Mouse (Mus musculus) MEL (cell line): Measurements from ENCODE around the gene Apc2. TPM values are rescaled to one million over a fixed set of nuclear protein-coding genes. Genes with fewer than 3 reads are reported as not detected.
A peak's percentile ranks its signal among the peaks of the same experiment; 100 is the strongest.
"Not testable (repeated sequence)": the region's sequence is repeated elsewhere in the genome, so short reads cannot be mapped to it uniquely, and the experiment has no call there.

Experiments
- DNase-seq: peaks from one replicate; pipeline ENCODE4 v3.0.0; 2011; ENCODE audit warnings: low read depth, low spot score
- H3K27ac ChIP-seq: 2 replicates; pipeline ENCODE4 v1.5.1; 2012; ENCODE audit warnings: low read depth, mild to moderate bottlenecking, control low read depth, low read length, moderate library complexity; ENCODE audit not compliant: control insufficient read depth
- H3K27me3 ChIP-seq, 2 experiments: fragments of 150-350 bp in 1 of 2; sonication (generic) in 1 of 2; 2 replicates each; pipeline ENCODE4 v1.6.1; 2012; ENCODE audit warnings: low read length in 2 of 2, mild to moderate bottlenecking in 2 of 2, improper control_type of control experiment in 1 of 2, moderate library complexity in 1 of 2; ENCODE audit not compliant: insufficient read depth in 2 of 2, control insufficient read depth in 1 of 2
- H3K36me3 ChIP-seq, 2 experiments: 2 replicates each; pipeline ENCODE4 v1.6.1; 2012 to 2014; ENCODE audit warnings: low read length in 2 of 2, improper control_type of control experiment in 1 of 2, inconsistent platforms in 1 of 2, mild to moderate bottlenecking in 1 of 2; ENCODE audit not compliant: insufficient read depth in 2 of 2, control insufficient read depth in 1 of 2
- H3K4me1 ChIP-seq, 2 experiments: fragments of 150-350 bp in 1 of 2; sonication (generic) in 1 of 2; 2 replicates each; pipeline ENCODE4 v1.6.1; 2012; ENCODE audit warnings: low read length in 2 of 2, improper control_type of control experiment in 1 of 2, mild to moderate bottlenecking in 1 of 2; ENCODE audit not compliant: insufficient read depth in 2 of 2, control insufficient read depth in 1 of 2
- H3K4me3 ChIP-seq, 2 experiments: fragments of 150-350 bp in 1 of 2; sonication (generic) in 1 of 2; 2 replicates each; pipeline ENCODE4 v1.5.1; 2012; ENCODE audit warnings: low read depth in 2 of 2, low read length in 2 of 2, mild to moderate bottlenecking in 2 of 2, moderate library complexity in 2 of 2, control low read depth in 1 of 2, improper control_type of control experiment in 1 of 2; ENCODE audit not compliant: control insufficient read depth in 1 of 2, insufficient read depth in 1 of 2
- H3K79me2 ChIP-seq: 2 replicates; pipeline ENCODE4 v1.6.1; 2012; ENCODE audit warnings: mild to moderate bottlenecking, low read length, moderate library complexity; ENCODE audit not compliant: control insufficient read depth, poor library complexity, insufficient read depth
- H3K9ac ChIP-seq: 2 replicates; pipeline ENCODE4 v1.6.1; 2012; ENCODE audit warnings: low read depth, mild to moderate bottlenecking, control low read depth, low read length, moderate library complexity; ENCODE audit not compliant: control insufficient read depth, poor library complexity, severe bottlenecking
- H3K9me3 ChIP-seq: fragments of 150-350 bp; sonication (generic); replicated peaks from 2 replicates; pipeline ENCODE4 v1.6.1; 2012; ENCODE audit warnings: mild to moderate bottlenecking, low read length, improper control_type of control experiment, moderate library complexity; ENCODE audit not compliant: insufficient read depth
- BHLHE40 ChIP-seq: IDR thresholded peaks from 2 replicates; pipeline ENCODE4 v1.6.1; 2012; ENCODE audit warnings: low read depth, mild to moderate bottlenecking, inconsistent platforms, low read length, improper control_type of control experiment, borderline replicate concordance
- CHD1 ChIP-seq: IDR thresholded peaks from 2 replicates; pipeline ENCODE4 v1.6.1; 2012; ENCODE audit warnings: low read depth, mild to moderate bottlenecking, inconsistent platforms, low read length, improper control_type of control experiment
- CTCF ChIP-seq, 3 experiments: IDR thresholded peaks in 2 of 3; conservative IDR thresholded peaks in 1 of 3; 2 replicates each; pipeline ENCODE4 v1.5.1; 2011 to 2012; ENCODE audit warnings: low read length in 3 of 3, low read depth in 2 of 3, mild to moderate bottlenecking in 2 of 3, improper control_type of control experiment in 1 of 3, inconsistent platforms in 1 of 3, mixed read lengths in 1 of 3, moderate library complexity in 1 of 3; ENCODE audit not compliant: control insufficient read depth in 1 of 3, insufficient read depth in 1 of 3, poor library complexity in 1 of 3, severe bottlenecking in 1 of 3
- ELF1 ChIP-seq: IDR thresholded peaks from 2 replicates; pipeline ENCODE4 v1.6.1; 2014; ENCODE audit warnings: low read depth, mild to moderate bottlenecking, inconsistent platforms, low read length, improper control_type of control experiment, moderate library complexity
- EP300 ChIP-seq, 2 experiments: IDR thresholded peaks; 2 replicates each; pipeline ENCODE4 v1.6.1; 2011; ENCODE audit warnings: improper control_type of control experiment in 2 of 2, low read length in 2 of 2, low read depth in 1 of 2, mild to moderate bottlenecking in 1 of 2
- GABPA ChIP-seq: IDR thresholded peaks from 2 replicates; pipeline ENCODE4 v1.6.1; 2012; ENCODE audit warnings: low read depth, mild to moderate bottlenecking, inconsistent platforms, low read length, improper control_type of control experiment, moderate library complexity
- GATA1 ChIP-seq: IDR thresholded peaks from 2 replicates; pipeline ENCODE4 v1.6.1; 2011; ENCODE audit warnings: low read depth, low read length, improper control_type of control experiment
- KAT2A ChIP-seq: conservative IDR thresholded peaks from 2 replicates; pipeline ENCODE4 v1.6.1; 2012; ENCODE audit warnings: low read depth, low read length, improper control_type of control experiment, inconsistent platforms
- MAX ChIP-seq: IDR thresholded peaks from 2 replicates; pipeline ENCODE4 v1.6.1; 2011; ENCODE audit warnings: low read length, improper control_type of control experiment
- MAZ ChIP-seq: IDR thresholded peaks from 2 replicates; pipeline ENCODE4 v1.6.1; 2012; ENCODE audit warnings: low read depth, mild to moderate bottlenecking, inconsistent platforms, low read length, improper control_type of control experiment
- MXI1 ChIP-seq: IDR thresholded peaks from 2 replicates; pipeline ENCODE4 v1.6.1; 2011; ENCODE audit warnings: mild to moderate bottlenecking, low read depth, low read length, improper control_type of control experiment
- MYC ChIP-seq: IDR thresholded peaks from 2 replicates; pipeline ENCODE4 v1.6.1; 2011; ENCODE audit warnings: low read depth, mild to moderate bottlenecking, low read length, improper control_type of control experiment, moderate library complexity
- NELFE ChIP-seq: IDR thresholded peaks from 2 replicates; pipeline ENCODE4 v1.6.1; 2011; ENCODE audit warnings: low read depth, low read length, improper control_type of control experiment
- NRF1 ChIP-seq: IDR thresholded peaks from 2 replicates; pipeline ENCODE4 v1.6.1; 2014; ENCODE audit warnings: low read depth, mild to moderate bottlenecking, inconsistent platforms, low read length, improper control_type of control experiment, moderate library complexity; ENCODE audit not compliant: poor library complexity, insufficient read depth, severe bottlenecking
- POLR2A ChIP-seq, 2 experiments: IDR thresholded peaks; 2 replicates each; pipeline ENCODE4 v1.6.1; 2011 to 2012; ENCODE audit warnings: low read length in 2 of 2, mild to moderate bottlenecking in 2 of 2, control low read depth in 1 of 2, improper control_type of control experiment in 1 of 2, low read depth in 1 of 2, moderate library complexity in 1 of 2; ENCODE audit not compliant: control insufficient read depth in 1 of 2, insufficient read depth in 1 of 2, poor library complexity in 1 of 2
- RAD21 ChIP-seq: IDR thresholded peaks from 2 replicates; pipeline ENCODE4 v1.6.1; 2011; ENCODE audit warnings: mild to moderate bottlenecking, low read depth, low read length, improper control_type of control experiment
- RCOR1 ChIP-seq: IDR thresholded peaks from 2 replicates; pipeline ENCODE4 v1.6.1; 2012; ENCODE audit warnings: low read depth, mild to moderate bottlenecking, inconsistent platforms, low read length, improper control_type of control experiment
- SIN3A ChIP-seq: IDR thresholded peaks from 2 replicates; pipeline ENCODE4 v1.6.1; 2012; ENCODE audit warnings: low read length, improper control_type of control experiment, inconsistent platforms
- TBP ChIP-seq: IDR thresholded peaks from 2 replicates; pipeline ENCODE4 v1.8.0; 2011; ENCODE audit warnings: low read depth, low read length, improper control_type of control experiment
- TCF12 ChIP-seq: IDR thresholded peaks from 2 replicates; pipeline ENCODE4 v1.6.1; 2014; ENCODE audit warnings: low read depth, mild to moderate bottlenecking, inconsistent platforms, low read length, improper control_type of control experiment, moderate library complexity
- UBTF ChIP-seq: IDR thresholded peaks from 2 replicates; pipeline ENCODE4 v1.6.1; 2012; ENCODE audit warnings: low read depth, mild to moderate bottlenecking, inconsistent platforms, low read length, improper control_type of control experiment, moderate library complexity, borderline replicate concordance; ENCODE audit not compliant: insufficient read depth
- USF2 ChIP-seq, 2 experiments: IDR thresholded peaks; 2 replicates each; pipeline ENCODE4 v1.6.1; 2011 to 2012; ENCODE audit warnings: improper control_type of control experiment in 2 of 2, low read length in 2 of 2, borderline replicate concordance in 1 of 2, inconsistent platforms in 1 of 2, low read depth in 1 of 2, mild to moderate bottlenecking in 1 of 2; ENCODE audit not compliant: insufficient read depth in 1 of 2
- ZMIZ1 ChIP-seq: IDR thresholded peaks from 2 replicates; pipeline ENCODE4 v1.6.1; 2012; ENCODE audit warnings: low read depth, mild to moderate bottlenecking, inconsistent platforms, low read length, improper control_type of control experiment, moderate library complexity
- ZNF384 ChIP-seq: IDR thresholded peaks from 2 replicates; pipeline ENCODE4 v1.6.1; 2012; ENCODE audit warnings: low read depth, mild to moderate bottlenecking, inconsistent platforms, low read length, improper control_type of control experiment
- polyA plus RNA-seq, 2 experiments: library from polyadenylated mRNA; stranded (reverse) in 1 of 2; unstranded in 1 of 2; fragments of >175 nt in 1 of 2; fragments of >200 nt in 1 of 2; gene quantifications; 2 replicates each; pipeline versions ENCODE4 v1.2.1 to v1.2.4; 2012; ENCODE audit warnings: low replicate concordance in 2 of 2, low read depth in 1 of 2; ENCODE audit not compliant: insufficient read length in 2 of 2, insufficient read depth in 1 of 2, missing spikeins in 1 of 2
- total RNA-seq: library from RNA; depleted of rRNA; stranded (reverse); fragments of 300-350 nt; gene quantifications from 2 replicates; pipeline ENCODE4 v1.2.3, GENCODE M21; 2012

The Apc2 gene
- total and polyA plus RNA-seq, 3 experiments = 0.58 to 1.2 TPM; not detected in 1

GRCm38 (mm10) chr10:80345929-80346328, 50.2 kb downstream of the Apc2 start:
- DNase-seq = peak; percentile 30
- not testable (repeated sequence) for H3K79me2 ChIP-seq, H3K27me3 ChIP-seq, H3K9me3 ChIP-seq, H3K4me3 ChIP-seq, H3K27ac ChIP-seq, H3K9ac ChIP-seq
- TF ChIP-seq TBP (peak; percentile 82), SIN3A (0 out of 2 replicates have a peak, but pooled peaks have one; percentile 11)
- Histone ChIP-seq H3K36me3 (peaks cover 0 to 14% of the 10 kb centered on the region in 2 experiments; a peak in 2 of 4 replicates), H3K4me1 (peaks cover 11 to 19% of the 10 kb centered on the region in 2 experiments)

GRCm38 (mm10) chr10:80347514-80347967, 51.8 kb downstream of the Apc2 start:
- peak; percentile 55 for DNase-seq
- H3K27me3 ChIP-seq = no peaks in the 10 kb centered on the region

GRCm38 (mm10) chr10:80348244-80348781, 52.5 kb downstream of the Apc2 start, which contains the start of gene Adamtsl5:
TSS of gene Adamtsl5 (minus strand) at chr10:80348412.
- peak within 1 kb of the TSS; percentile 78 to 81 for H3K4me3 ChIP-seq
- peaks cover 0 to 23% of the 10 kb centered on the region in 2 experiments; a peak in 2 of 4 replicates for H3K36me3 ChIP-seq
- H3K27ac ChIP-seq = peak within 1 kb of the TSS; percentile 6; the same call in 1 of the 2 replicates
- DNase-seq = peak; percentile 83
- peak within 1 kb of the TSS; percentile 66 for H3K9ac ChIP-seq
- peaks cover 22 to 33% of the 10 kb centered on the region in 2 experiments for H3K4me1 ChIP-seq
- no peaks in the 10 kb centered on the region; the same call in 1 of the 2 replicates for H3K79me2 ChIP-seq
- H3K9me3 ChIP-seq = no peaks in the 10 kb centered on the region
- no peaks in the 10 kb centered on the region for H3K27me3 ChIP-seq
- TF ChIP-seq NRF1 (no peak), SIN3A (peak; percentile 50; the same call in 1 of the 2 replicates), NELFE (no peak), GABPA (no peak), CTCF (IDR thresholded peaks at IDR 0.05 in 2 of 3, conservative IDR thresholded peaks at IDR 0.05 in 1 of 3; ENCODE audit: control insufficient read depth in 1 of 3, insufficient read depth in 1 of 3, low read depth in 2 of 3, low read length in 3 of 3, poor library complexity in 1 of 3, severe bottlenecking in 1 of 3) (peak; percentile 58 to 95 (median 92); a peak in 5 of 6 replicates), RAD21 (peak; percentile 76), MAZ (0 out of 2 replicates have a peak, but pooled peaks have one; percentile 45), BHLHE40 (no peak), EP300 (IDR thresholded peaks at IDR 0.05; ENCODE audit: low read depth in 1 of 2, low read length in 2 of 2) (no peak), ELF1 (no peak), GATA1 (no peak), ZNF384 (no peak), RCOR1 (no peak), MYC (no peak), KAT2A (no peak), USF2 (IDR thresholded peaks at IDR 0.05; ENCODE audit: borderline replicate concordance in 1 of 2, insufficient read depth in 1 of 2, low read depth in 1 of 2, low read length in 2 of 2) (no peak), TCF12 (0 out of 2 replicates have a peak, but pooled peaks have one; percentile 37), UBTF (no peak)

More at GRCm38 (mm10) chr10:80347514-80347967, 51.8 kb downstream of the Apc2 start:
- peaks cover 16 to 29% of the 10 kb centered on the region in 2 experiments for H3K4me1 ChIP-seq
- peak overlapping the region; percentile 78 to 81 for H3K4me3 ChIP-seq
- TF ChIP-seq ZNF384 (no peak), GABPA (no peak), MXI1 (peak; percentile 67), UBTF (no peak), POLR2A (IDR thresholded peaks at IDR 0.05; ENCODE audit: control insufficient read depth in 1 of 2, insufficient read depth in 1 of 2, low read depth in 1 of 2, low read length in 2 of 2, poor library complexity in 1 of 2) (no peak), MAX (peak; percentile 42; the same call in 1 of the 2 replicates), CHD1 (0 out of 2 replicates have a peak, but pooled peaks have one; percentile 55), NRF1 (no peak), ZMIZ1 (no peak)
- peak overlapping the region; percentile 6; the same call in 1 of the 2 replicates for H3K27ac ChIP-seq
- peak overlapping the region; percentile 66 for H3K9ac ChIP-seq
- H3K36me3 ChIP-seq = peaks cover 0 to 19% of the 10 kb centered on the region in 2 experiments; a peak in 2 of 4 replicates
- H3K9me3 ChIP-seq = no peaks in the 10 kb centered on the region
- no peaks in the 10 kb centered on the region; the same call in 1 of the 2 replicates for H3K79me2 ChIP-seq
